Mouse (Mus musculus): Measurements from ENCODE around the gene Nckap1l.

Gene Nckap1l

GRCm38 (mm10) chr15:103537822-103538213 lies 84.2 kb downstream of the Nckap1l start, which contains the start of gene Ppp1r1a:
Gene Ppp1r1a (minus strand): TSS chr15:103538003.
- peak; percentile 88 for DNase-seq (ENCODE audit: low spot score)

DNA sequence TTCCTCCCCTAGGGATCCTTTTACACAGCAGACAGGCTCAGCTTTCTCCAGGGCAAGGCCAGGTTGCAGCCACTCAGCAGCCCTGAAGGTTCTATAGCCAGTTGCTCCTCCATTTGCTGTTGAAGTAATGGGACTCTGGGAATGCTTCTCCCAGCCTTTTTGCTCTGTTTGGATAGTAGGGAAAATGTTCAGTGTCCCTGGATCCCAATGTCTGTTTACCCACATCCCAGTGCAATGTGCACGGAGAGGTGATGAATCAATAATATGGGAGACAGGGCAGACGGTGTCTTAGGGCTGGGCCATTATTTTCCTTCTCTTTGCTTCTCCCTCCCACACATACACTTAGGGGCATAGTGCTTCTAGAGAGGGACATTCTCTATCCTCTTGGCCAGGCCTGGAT lies 85.7 kb downstream of the Nckap1l start:
- no peak for DNase-seq (ENCODE audit: low spot score)

- no peak for DNase-seq (ENCODE audit: low spot score)
These were observed 87.1 kb downstream of the Nckap1l start for GRCm38 (mm10) chr15:103540646-103541045.

- DNase-seq (ENCODE audit: low spot score) = no peak
These were observed 88.9 kb downstream of the Nckap1l start for GRCm38 (mm10) chr15:103542526-103542925.

GRCm38 (mm10) chr15:103547983-103548382 lies 94.4 kb downstream of the Nckap1l start:
- DNase-seq (ENCODE audit: low spot score) = no peak
